Mouse (Mus musculus): ENCODE results near the gene Lcn6. TPM values are rescaled to one million over a fixed set of nuclear protein-coding genes. Genes with fewer than 3 reads are reported as not detected.
"Not testable (repeated sequence)": the region's sequence is repeated elsewhere in the genome, so short reads cannot be mapped to it uniquely, and the experiment has no call there.

The Lcn6 gene
- total RNA-seq, 1 experiment from 2014 or later, result not detected

- not testable (repeated sequence) for ATAC-seq (replicated peaks; ENCODE audit: low read depth, poor library complexity, severe bottlenecking)
Measured at GRCm38 (mm10) chr2:25699743-25700142, 23.2 kb downstream of the Lcn6 start, which contains the start of gene Obp2a. TSS of gene Obp2a (plus strand) at chr2:25700043.

GRCm38 (mm10) chr2:25701001-25701400 lies 24.4 kb downstream of the Lcn6 start:
- ATAC-seq (replicated peaks; ENCODE audit: low read depth, poor library complexity, severe bottlenecking), result no peak

GRCm38 (mm10) chr2:25703706-25704105 lies 27.1 kb downstream of the Lcn6 start:
- no peak for ATAC-seq (replicated peaks; ENCODE audit: low read depth, poor library complexity, severe bottlenecking)

- peak; percentile 88 for ATAC-seq (replicated peaks; ENCODE audit: low read depth, poor library complexity, severe bottlenecking)
Measured at GRCm38 (mm10) chr2:25706643-25707481, 30.3 kb downstream of the Lcn6 start, which contains the start of gene Bmyc. TSS of gene Bmyc (plus strand) at chr2:25706739.

GRCm38 (mm10) chr2:25708121-25708520 lies 31.5 kb downstream of the Lcn6 start:
- peak; percentile 58 for ATAC-seq (replicated peaks; ENCODE audit: low read depth, poor library complexity, severe bottlenecking)

- not testable (repeated sequence) for ATAC-seq (replicated peaks; ENCODE audit: low read depth, poor library complexity, severe bottlenecking)
Measured at GRCm38 (mm10) chr2:25709056-25709455, 32.5 kb downstream of the Lcn6 start.

GRCm38 (mm10) chr2:25709791-25710190 lies 33.2 kb downstream of the Lcn6 start:
- not testable (repeated sequence) for ATAC-seq (replicated peaks; ENCODE audit: low read depth, poor library complexity, severe bottlenecking)

- not testable (repeated sequence) for ATAC-seq (replicated peaks; ENCODE audit: low read depth, poor library complexity, severe bottlenecking)
Measured at GRCm38 (mm10) chr2:25711641-25712040, 35.1 kb downstream of the Lcn6 start.

- ATAC-seq (replicated peaks; ENCODE audit: low read depth, poor library complexity, severe bottlenecking), result no peak
Measured at GRCm38 (mm10) chr2:25717222-25717621, 40.6 kb downstream of the Lcn6 start.

Other genes with a start within 250 kb of the Lcn6 start
- 31.5 and 49.9 TPM in 2 replicates for gene Abca2, start 248.1 kb upstream of the Lcn6 start, total RNA-seq (2017)
- gene Clic3, start 219.9 kb upstream of the Lcn6 start, total RNA-seq (2017), result not detected in 2 replicates
- 19.8 and 29.1 TPM in 2 replicates for gene Paxx, start 215.7 kb upstream of the Lcn6 start, total RNA-seq (2017)
- gene Ptgds, start 206.7 kb upstream of the Lcn6 start, total RNA-seq (2017), result 4.1 TPM in 1 of 2 replicates, not detected in the other
- not detected in 2 replicates for gene Lcn12, start 182.9 kb upstream of the Lcn6 start, total RNA-seq (2017)
- gene Fbxw5, start 176.0 kb upstream of the Lcn6 start, total RNA-seq (2017), result 16.6 and 21.4 TPM in 2 replicates
- 0.19 and 2.7 TPM in 2 replicates for gene C8g, start 175.1 kb upstream of the Lcn6 start, total RNA-seq (2017)
- 11.5 and 15.8 TPM in 2 replicates for gene Traf2, start 129.8 kb upstream of the Lcn6 start, total RNA-seq (2017)
- gene Edf1, start 118.9 kb upstream of the Lcn6 start, total RNA-seq (2017), result 57.2 and 84.7 TPM in 2 replicates
- gene Mamdc4, start 101.9 kb upstream of the Lcn6 start, total RNA-seq (2017), result 3.4 TPM in 1 of 2 replicates, not detected in the other
- gene Phpt1, start 101.6 kb upstream of the Lcn6 start, total RNA-seq (2017), result 33.5 and 40.8 TPM in 2 replicates
- 0.55 TPM in 1 of 2 replicates, not detected in the other for gene Ajm1, start 95.0 kb upstream of the Lcn6 start, total RNA-seq (2017)
- gene Rabl6, start 68.3 kb upstream of the Lcn6 start, total RNA-seq (2017), result 78.2 and 83.9 TPM in 2 replicates
- not detected in 2 replicates for gene Ccdc183, start 59.1 kb upstream of the Lcn6 start, total RNA-seq (2017)
- 6.4 and 23.9 TPM in 2 replicates for gene Tmem141, start 54.8 kb upstream of the Lcn6 start, total RNA-seq (2017)
- gene Fcna, start 48.8 kb upstream of the Lcn6 start, total RNA-seq (2017), result 1.6 and 2.4 TPM in 2 replicates
- gene Lcn8, start 23.7 kb upstream of the Lcn6 start, total RNA-seq (2017), result not detected in 2 replicates
- gene Lcn5, start 18.8 kb upstream of the Lcn6 start, total RNA-seq (2017), result not detected in 2 replicates
- not detected in 2 replicates for gene Lcn10, start 5.9 kb downstream of the Lcn6 start, total RNA-seq (2017)
- not detected in 2 replicates for gene Obp2a, start 23.3 kb downstream of the Lcn6 start, total RNA-seq (2017)
- 7.8 and 9.7 TPM in 2 replicates for gene Bmyc, start 30.0 kb downstream of the Lcn6 start, total RNA-seq (2017)
- not detected in 2 replicates for gene Obp2b, start 60.2 kb downstream of the Lcn6 start, total RNA-seq (2017)
- not detected in 2 replicates for gene Lcn3, start 88.8 kb downstream of the Lcn6 start, total RNA-seq (2017)
- gene Lcn11, start 100.2 kb downstream of the Lcn6 start, total RNA-seq (2017), result not detected in 2 replicates
- not detected in 2 replicates for gene Gm13539, start 105.5 kb downstream of the Lcn6 start, total RNA-seq (2017)
- gene Glt6d1, start 139.1 kb downstream of the Lcn6 start, total RNA-seq (2017), result not detected in 2 replicates
- gene Lcn9, start 146.4 kb downstream of the Lcn6 start, total RNA-seq (2017), result not detected in 2 replicates
- not detected in 2 replicates for gene Sohlh1, start 170.5 kb downstream of the Lcn6 start, total RNA-seq (2017)
- gene Kcnt1, start 186.9 kb downstream of the Lcn6 start, total RNA-seq (2017), result not detected in 2 replicates

Measured in common myeloid progenitor, adult 5-6 weeks (primary cell).